Mouse (Mus musculus): ENCODE measurements at regions not wholly inside any gene's neighbourhood (a gene's known extent, or its start where the extent isn't known, plus 50 kb on each side); places are given as distances from the start of the nearest gene placed in this dataset.

DNA sequence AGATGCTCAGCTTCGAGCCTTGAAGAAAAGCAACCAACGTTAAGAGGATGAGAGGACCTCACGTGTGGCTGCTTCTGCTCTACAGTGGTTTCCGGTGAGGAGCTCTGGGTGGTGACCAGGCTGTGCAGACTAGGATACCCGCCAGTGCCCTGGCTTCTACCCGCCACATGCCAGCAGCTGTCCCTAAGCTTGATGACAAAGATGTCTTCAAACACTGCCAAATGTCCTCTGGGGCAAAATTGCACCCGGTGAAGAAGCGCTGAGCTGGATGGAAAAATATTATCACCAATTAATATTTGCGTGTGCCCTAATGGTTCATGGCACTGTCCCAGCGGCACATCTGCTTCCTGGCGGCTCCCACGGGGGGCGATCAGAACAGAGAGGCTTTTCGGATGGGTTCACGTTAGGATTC is 271.1 kb downstream of the Rngtt start:
- Histone ChIP-seq H3K27ac (ENCODE audit: low read length) (no peak overlapping the region), H3K4me3 (ENCODE audit: low read length) (no peak overlapping the region), H3K4me2 (ENCODE audit: low read depth, low read length) (no peak overlapping the region), H3K36me3 (ENCODE audit: control insufficient read depth, insufficient read depth, low read length) (no peaks in the 10 kb centered on the region), H3K9ac (ENCODE audit: low read length) (no peak overlapping the region), H3K27me3 (ENCODE audit: control insufficient read depth, insufficient read depth, low read depth, low read length) (no peaks in the 10 kb centered on the region), H3K9me3 (ENCODE audit: control insufficient read depth, low read length) (no peaks in the 10 kb centered on the region), H3K4me1 (replicated peaks; ENCODE audit: control insufficient read depth, insufficient read depth, low read length) (0 out of 2 replicates have a peak, but pooled peaks cover under 1% of the 10 kb centered on the region)
- WGBS, result 64% methylated on average over 15 of the region's 15 CpGs
- no peak for ATAC-seq (ENCODE audit: low read depth)

DNA sequence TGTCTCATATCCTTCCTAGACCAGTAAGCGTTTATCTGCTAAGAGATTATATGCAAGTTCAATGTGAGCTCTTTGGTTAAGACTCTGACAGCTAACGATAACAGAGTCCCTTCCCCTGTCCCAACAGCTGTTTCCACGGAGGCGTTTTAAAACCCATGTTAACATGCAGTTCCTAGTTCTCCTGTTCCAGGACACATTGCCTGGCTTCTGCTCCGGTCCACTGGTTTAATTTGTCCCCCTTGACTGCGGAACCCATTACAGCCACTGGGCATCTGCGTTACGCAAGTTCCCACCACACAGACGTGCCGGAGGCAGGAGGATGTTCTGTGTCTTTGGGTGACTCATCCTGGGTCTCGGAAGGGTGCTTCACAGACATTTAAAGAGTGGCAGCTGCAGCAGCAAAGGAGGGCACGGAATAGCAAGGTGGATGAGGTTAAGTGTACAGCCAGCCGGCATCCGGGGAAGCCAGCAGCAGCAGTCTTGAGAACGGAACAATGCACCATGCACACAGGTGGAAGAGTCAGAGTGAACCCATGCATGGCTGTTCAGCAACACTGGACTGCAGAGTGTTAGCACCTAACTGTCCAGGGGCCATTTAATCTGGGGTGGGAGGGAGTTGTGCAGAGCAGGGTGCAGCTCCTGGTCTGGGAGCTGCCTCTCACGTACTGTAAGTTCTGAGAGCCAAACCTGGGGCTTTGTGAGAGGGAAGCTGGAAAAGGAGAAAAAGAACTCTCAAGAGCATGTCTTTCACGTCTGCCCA is 271.8 kb downstream of the Rngtt start:
- no peak for ATAC-seq (ENCODE audit: low read depth)
- H3K27me3 ChIP-seq (ENCODE audit: control insufficient read depth, insufficient read depth, low read depth, low read length), result no peaks in the 10 kb centered on the region
- WGBS, result 70% methylated on average over 17 of the region's 17 CpGs
- no peak overlapping the region for H3K9ac ChIP-seq (ENCODE audit: low read length)
- no peak overlapping the region for H3K27ac ChIP-seq (ENCODE audit: low read length)
- no peak overlapping the region for H3K4me3 ChIP-seq (ENCODE audit: low read length)
- no peaks in the 10 kb centered on the region for H3K9me3 ChIP-seq (ENCODE audit: control insufficient read depth, low read length)
- H3K4me2 ChIP-seq (ENCODE audit: low read depth, low read length), result no peak overlapping the region
- H3K36me3 ChIP-seq (ENCODE audit: control insufficient read depth, insufficient read depth, low read length), result no peaks in the 10 kb centered on the region
- H3K4me1 ChIP-seq (replicated peaks; ENCODE audit: control insufficient read depth, insufficient read depth, low read length), result peaks cover 6% of the 10 kb centered on the region; the same call in 1 of the 2 replicates

DNA sequence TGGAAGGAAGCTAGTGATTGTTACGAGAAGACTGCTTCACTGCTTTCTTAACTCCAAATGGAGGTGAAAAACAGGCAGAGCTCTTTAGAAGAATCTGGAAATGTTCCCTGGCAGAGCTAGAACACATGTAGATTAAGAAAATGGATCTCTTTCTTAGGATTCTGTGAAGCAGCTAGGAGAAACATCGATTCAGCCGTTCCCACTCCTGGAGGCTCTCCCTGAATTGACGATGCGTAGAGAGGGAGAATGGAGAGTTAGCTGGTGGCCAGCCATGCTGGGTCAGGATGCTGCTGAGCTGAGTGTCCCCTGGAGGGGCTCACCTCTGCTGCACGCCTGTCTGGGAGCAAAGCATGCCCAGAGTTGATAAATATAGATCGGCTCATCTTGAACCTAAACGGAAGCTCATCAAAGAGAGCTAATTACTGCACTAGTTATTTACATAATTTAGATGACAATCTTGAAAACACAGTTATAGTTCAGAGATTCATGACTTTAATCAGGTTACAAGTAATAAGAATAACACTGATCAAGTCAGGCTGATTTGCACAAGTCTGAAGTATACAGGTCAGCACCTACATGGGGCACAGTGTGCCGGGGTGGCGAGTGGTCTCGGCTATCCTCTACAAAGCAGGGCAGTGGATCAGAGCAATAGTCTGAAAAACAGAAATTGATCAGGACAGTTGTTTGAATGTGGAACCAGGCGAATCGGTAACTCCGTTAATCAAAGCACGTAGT is 273.0 kb downstream of the Rngtt start:
- H3K27ac ChIP-seq (ENCODE audit: low read length), result no peak overlapping the region
- no peaks in the 10 kb centered on the region for H3K27me3 ChIP-seq (ENCODE audit: control insufficient read depth, insufficient read depth, low read depth, low read length)
- H3K9me3 ChIP-seq (ENCODE audit: control insufficient read depth, low read length), result no peaks in the 10 kb centered on the region
- peaks cover 10% of the 10 kb centered on the region; the same call in 1 of the 2 replicates for H3K4me1 ChIP-seq (replicated peaks; ENCODE audit: control insufficient read depth, insufficient read depth, low read length)
- no peaks in the 10 kb centered on the region for H3K36me3 ChIP-seq (ENCODE audit: control insufficient read depth, insufficient read depth, low read length)
- no peak overlapping the region for H3K9ac ChIP-seq (ENCODE audit: low read length)
- no peak for ATAC-seq (ENCODE audit: low read depth)
- H3K4me3 ChIP-seq (ENCODE audit: low read length), result no peak overlapping the region
- no peak overlapping the region for H3K4me2 ChIP-seq (ENCODE audit: low read depth, low read length)
- 82% methylated on average over 15 of the region's 15 CpGs for WGBS

DNA sequence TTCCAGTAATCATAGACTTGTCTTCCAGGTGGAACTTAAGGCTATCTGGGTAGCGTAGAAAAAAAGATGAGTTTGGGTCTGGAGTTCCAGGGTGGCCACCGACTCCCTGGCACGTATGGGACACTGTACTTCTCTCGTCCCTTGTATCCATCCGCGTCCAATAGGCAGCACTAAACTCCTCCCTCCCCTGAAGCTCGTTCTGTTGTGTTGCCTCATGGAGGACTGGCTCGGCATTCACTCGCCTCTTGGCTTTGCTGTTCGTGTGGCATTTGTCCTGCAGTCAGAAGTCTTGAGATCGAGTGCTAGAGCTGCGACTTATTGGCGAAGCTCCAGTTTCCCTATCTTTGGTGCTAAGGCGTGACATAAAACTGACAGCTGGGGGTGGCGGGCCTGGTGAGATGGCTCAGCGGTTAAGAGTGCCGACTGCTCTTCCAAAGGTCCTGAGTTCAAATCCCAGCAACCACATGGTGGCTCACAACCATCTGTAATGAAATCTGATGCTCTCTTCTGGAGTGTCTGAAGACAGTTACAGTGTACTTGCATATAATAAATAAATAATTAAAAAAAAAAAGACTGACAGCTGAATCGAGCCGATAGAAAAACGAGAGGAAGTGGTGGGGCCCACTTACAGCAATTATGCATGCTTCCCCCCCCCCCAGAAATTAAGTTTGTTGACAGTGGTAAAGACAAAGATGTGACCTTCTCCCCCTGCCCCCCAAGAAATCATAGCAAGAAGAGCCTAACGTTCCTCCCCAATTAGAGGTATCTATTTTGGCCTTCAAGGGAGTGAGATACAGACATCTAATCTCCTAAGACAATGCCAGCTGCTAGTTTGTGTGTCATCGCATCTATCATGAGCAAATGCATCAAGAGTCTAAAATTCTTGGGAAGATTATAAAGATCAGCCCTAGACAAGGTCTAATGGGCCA is 274.1 kb downstream of the Rngtt start:
- Histone ChIP-seq H3K9me3 (ENCODE audit: control insufficient read depth, low read length) (no peaks in the 10 kb centered on the region), H3K4me2 (ENCODE audit: low read depth, low read length) (no peak overlapping the region), H3K4me1 (replicated peaks; ENCODE audit: control insufficient read depth, insufficient read depth, low read length) (peaks cover 10% of the 10 kb centered on the region; the same call in 1 of the 2 replicates), H3K4me3 (ENCODE audit: low read length) (no peak overlapping the region), H3K9ac (ENCODE audit: low read length) (no peak overlapping the region), H3K27ac (ENCODE audit: low read length) (no peak overlapping the region), H3K36me3 (ENCODE audit: control insufficient read depth, insufficient read depth, low read length) (no peaks in the 10 kb centered on the region), H3K27me3 (ENCODE audit: control insufficient read depth, insufficient read depth, low read depth, low read length) (no peaks in the 10 kb centered on the region)
- WGBS, result 71% methylated on average over 22 of the region's 22 CpGs
- peak; percentile 34 for ATAC-seq (ENCODE audit: low read depth)

DNA sequence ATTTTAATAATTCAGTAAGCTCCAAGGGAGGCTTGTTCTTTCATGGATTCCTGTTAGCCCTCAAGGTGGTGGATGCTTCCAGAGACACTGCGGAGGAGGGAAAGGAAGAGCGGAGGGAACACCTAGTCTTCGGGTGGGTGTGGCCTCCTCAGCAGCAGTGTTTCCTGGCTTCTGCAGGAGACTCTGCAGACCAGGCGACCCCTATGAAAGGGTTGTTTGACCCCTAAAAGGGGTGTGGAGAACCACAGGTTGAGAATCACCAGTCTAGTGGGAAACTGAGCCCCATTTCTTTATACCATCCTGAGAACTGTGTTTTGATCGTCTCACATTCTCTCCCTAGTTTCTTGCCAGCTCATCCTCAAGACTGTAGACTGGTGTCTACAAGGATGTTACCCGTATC is 275.7 kb downstream of the Rngtt start:
- H3K36me3 ChIP-seq (ENCODE audit: control insufficient read depth, insufficient read depth, low read length), result no peaks in the 10 kb centered on the region
- H3K9ac ChIP-seq (ENCODE audit: low read length), result no peak overlapping the region
- no peak overlapping the region for H3K4me3 ChIP-seq (ENCODE audit: low read length)
- H3K9me3 ChIP-seq (ENCODE audit: control insufficient read depth, low read length), result no peaks in the 10 kb centered on the region
- 77% methylated on average over 6 of the region's 6 CpGs for WGBS
- H3K27me3 ChIP-seq (ENCODE audit: control insufficient read depth, insufficient read depth, low read depth, low read length), result no peaks in the 10 kb centered on the region
- H3K4me1 ChIP-seq (replicated peaks; ENCODE audit: control insufficient read depth, insufficient read depth, low read length), result peaks cover 10% of the 10 kb centered on the region; the same call in 1 of the 2 replicates
- no peak for ATAC-seq (ENCODE audit: low read depth)
- no peak overlapping the region for H3K27ac ChIP-seq (ENCODE audit: low read length)
- H3K4me2 ChIP-seq (ENCODE audit: low read depth, low read length), result no peak overlapping the region

DNA sequence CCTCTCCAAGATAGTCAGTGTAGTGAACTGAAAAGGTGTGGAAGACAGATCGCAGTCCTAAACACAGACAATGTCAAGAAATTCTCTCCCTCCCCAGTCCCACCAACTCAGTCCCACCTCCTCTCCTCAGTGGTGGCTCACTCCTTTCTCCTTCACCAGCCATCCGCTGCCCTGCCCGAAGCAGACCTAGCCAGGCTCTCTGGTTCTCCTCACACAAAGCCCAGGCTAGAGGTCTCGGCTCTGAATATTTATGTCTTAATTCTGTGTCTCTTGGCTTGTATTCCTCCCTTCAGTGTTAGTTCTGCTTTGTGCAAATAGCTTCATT is 276.1 kb downstream of the Rngtt start:
- H3K27me3 ChIP-seq (ENCODE audit: control insufficient read depth, insufficient read depth, low read depth, low read length), result no peaks in the 10 kb centered on the region
- no peak overlapping the region for H3K9ac ChIP-seq (ENCODE audit: low read length)
- H3K36me3 ChIP-seq (ENCODE audit: control insufficient read depth, insufficient read depth, low read length), result no peaks in the 10 kb centered on the region
- H3K9me3 ChIP-seq (ENCODE audit: control insufficient read depth, low read length), result no peaks in the 10 kb centered on the region
- peak; percentile 6; the same call in 1 of the 2 replicates for ATAC-seq (ENCODE audit: low read depth)
- H3K4me3 ChIP-seq (ENCODE audit: low read length), result no peak overlapping the region
- no peak overlapping the region for H3K4me2 ChIP-seq (ENCODE audit: low read depth, low read length)
- peaks cover 10% of the 10 kb centered on the region; the same call in 1 of the 2 replicates for H3K4me1 ChIP-seq (replicated peaks; ENCODE audit: control insufficient read depth, insufficient read depth, low read length)
- H3K27ac ChIP-seq (ENCODE audit: low read length), result no peak overlapping the region; the same call in 1 of the 2 replicates
- WGBS, result 50% methylated on average over 4 of the region's 4 CpGs

DNA sequence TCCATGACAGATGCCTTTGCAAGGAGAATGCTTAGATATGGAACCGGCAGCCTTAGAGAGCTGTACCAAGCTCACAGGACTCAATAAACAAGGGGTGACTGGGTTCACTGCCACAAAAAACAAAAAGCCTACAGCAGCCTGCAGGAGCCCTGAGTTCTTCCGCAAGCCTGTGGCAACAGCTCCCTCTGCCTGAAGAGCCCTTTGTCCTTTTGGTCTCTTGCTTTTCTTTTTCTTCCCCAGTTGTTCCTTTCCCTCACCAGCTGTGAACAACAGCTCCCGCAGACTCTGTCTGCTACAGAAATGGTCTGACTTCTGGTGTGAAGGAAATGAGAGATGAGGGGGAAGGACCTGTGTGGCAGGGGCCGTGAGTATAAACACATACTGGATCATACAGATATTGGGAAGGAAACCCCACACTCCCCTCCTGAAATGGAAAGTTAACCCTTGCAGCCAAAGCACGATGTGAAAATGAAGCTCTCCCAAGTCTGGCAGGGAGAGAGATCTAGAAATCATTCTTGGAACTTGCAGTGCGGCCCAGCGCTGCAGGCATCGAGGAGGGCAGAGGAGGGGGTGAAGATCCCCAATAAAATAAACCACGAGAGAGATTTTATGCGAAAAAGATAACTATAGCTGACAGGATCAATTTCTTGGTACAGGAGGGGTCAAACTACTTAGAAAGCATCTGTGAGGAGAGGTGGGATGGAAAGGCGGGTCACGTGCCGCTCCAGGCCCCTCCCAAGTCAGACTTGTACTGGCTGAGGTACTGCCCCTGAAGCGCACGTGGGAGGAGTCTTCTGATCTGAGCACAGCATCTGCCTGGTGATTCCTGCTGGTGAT is 276.7 kb downstream of the Rngtt start:
- Histone ChIP-seq H3K4me1 (replicated peaks; ENCODE audit: control insufficient read depth, insufficient read depth, low read length) (peaks cover 10% of the 10 kb centered on the region; the same call in 1 of the 2 replicates), H3K27me3 (ENCODE audit: control insufficient read depth, insufficient read depth, low read depth, low read length) (no peaks in the 10 kb centered on the region), H3K4me3 (ENCODE audit: low read length) (peak overlapping the region; percentile 32), H3K9ac (ENCODE audit: low read length) (peak overlapping the region; percentile 25; the same call in 1 of the 2 replicates), H3K9me3 (ENCODE audit: control insufficient read depth, low read length) (no peaks in the 10 kb centered on the region), H3K27ac (ENCODE audit: low read length) (peak overlapping the region; percentile 19), H3K4me2 (ENCODE audit: low read depth, low read length) (peak overlapping the region; percentile 57), H3K36me3 (ENCODE audit: control insufficient read depth, insufficient read depth, low read length) (no peaks in the 10 kb centered on the region)
- 10% methylated on average over 15 of the region's 15 CpGs for WGBS
- ATAC-seq (ENCODE audit: low read depth), result peak; percentile 73

DNA sequence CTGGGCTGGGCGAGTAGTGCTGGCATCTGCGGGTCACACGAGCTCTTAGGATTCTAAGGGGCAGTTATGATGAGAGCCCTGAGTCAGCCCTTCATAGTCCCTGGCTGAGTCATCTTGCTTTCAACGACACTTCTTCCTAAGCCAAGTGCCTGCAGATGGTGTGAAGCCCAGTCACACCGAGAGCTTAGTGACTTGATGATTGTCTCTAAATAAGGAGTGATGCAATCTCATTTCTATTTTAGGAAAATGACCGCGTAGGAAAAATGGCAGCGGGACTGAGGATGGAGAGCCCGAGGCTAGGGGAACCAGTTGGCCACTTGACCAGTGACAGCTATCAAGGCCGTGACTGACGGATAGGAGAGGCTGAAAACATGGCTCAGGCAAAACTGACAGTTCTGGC is 277.6 kb downstream of the Rngtt start:
- no peaks in the 10 kb centered on the region for H3K36me3 ChIP-seq (ENCODE audit: control insufficient read depth, insufficient read depth, low read length)
- no peaks in the 10 kb centered on the region for H3K9me3 ChIP-seq (ENCODE audit: control insufficient read depth, low read length)
- no peak overlapping the region for H3K9ac ChIP-seq (ENCODE audit: low read length)
- H3K4me3 ChIP-seq (ENCODE audit: low read length), result no peak overlapping the region
- 49% methylated on average over 11 of the region's 11 CpGs for WGBS
- no peaks in the 10 kb centered on the region for H3K27me3 ChIP-seq (ENCODE audit: control insufficient read depth, insufficient read depth, low read depth, low read length)
- ATAC-seq (ENCODE audit: low read depth), result peak; percentile 15; the same call in 1 of the 2 replicates
- H3K27ac ChIP-seq (ENCODE audit: low read length), result no peak overlapping the region
- H3K4me2 ChIP-seq (ENCODE audit: low read depth, low read length), result no peak overlapping the region; the same call in 1 of the 2 replicates
- peaks cover 10% of the 10 kb centered on the region; the same call in 1 of the 2 replicates for H3K4me1 ChIP-seq (replicated peaks; ENCODE audit: control insufficient read depth, insufficient read depth, low read length)

All from lung, embryonic 16.5 days (tissue).